Comparison of ENCODE assay signal across 14 mouse cellular contexts in the genomic region with DNA sequence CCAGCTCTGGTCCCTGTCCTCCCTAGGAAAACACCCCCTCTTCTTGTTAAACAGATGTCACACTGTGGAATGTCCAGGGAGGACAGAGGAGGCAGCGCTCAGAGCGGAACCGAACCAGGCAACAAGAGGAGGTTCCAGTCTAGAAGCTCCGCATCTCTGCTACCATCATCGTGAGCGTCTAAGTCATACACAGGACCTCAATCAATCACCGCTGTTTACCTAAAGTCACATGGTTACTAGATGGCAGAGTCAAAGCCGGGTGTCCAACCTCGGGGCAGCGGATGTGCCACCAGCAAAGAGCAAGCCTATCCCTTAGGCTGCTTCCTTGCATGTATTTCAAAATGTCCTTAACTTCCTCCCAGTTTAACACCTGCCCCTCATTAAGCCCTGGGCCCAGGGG. TPM values are rescaled to one million over a fixed set of nuclear protein-coding genes. Genes with fewer than 3 reads are reported as not detected.
DNase-seq lines count a peak whose midpoint lies in the region; ATAC-seq and TF ChIP-seq lines count a peak whose summit lies in the region.
"Had no signal": no experiment of that assay in that cellular context is flagged by ENCODE, and none has a peak within 500 bp of the region (broad histone marks: within the 10 kb centered on the region; RNA-seq: fewer than 3 reads in every experiment).

No protein-coding gene starts in this region.

- H3K27ac ChIP-seq in heart, embryonic 15.5 days: peak overlapping the region; percentile 83
- peak overlapping the region; percentile 74 for H3K27ac ChIP-seq in layer of hippocampus, adult 2 months
- peak overlapping the region; percentile 4; the same call in 1 of the 2 replicates for H3K27ac ChIP-seq in intestine, embryonic 14.5 days (ENCODE audit: low read depth)
- peak overlapping the region; percentile 11; the same call in 1 of the 2 replicates for H3K27ac ChIP-seq in intestine, postnatal 0 days (ENCODE audit: low read depth, low read length)
- H3K27ac ChIP-seq: embryonic facial prominence, embryonic 12.5 days; hindbrain, embryonic 14.5 days; liver, embryonic 15.5 days; midbrain, embryonic 12.5 days had no signal

- intact Hi-C loops in heart, postnatal 14 days (cut with DNase I): no loop called here

- H3K4me3 ChIP-seq in heart, embryonic 15.5 days: no peak overlapping the region
- no peak overlapping the region for H3K4me3 ChIP-seq in layer of hippocampus, adult 2 months
- no peak overlapping the region for H3K4me3 ChIP-seq in intestine, embryonic 14.5 days (ENCODE audit: low read depth, low read length)
- no peak overlapping the region for H3K4me3 ChIP-seq in intestine, postnatal 0 days (ENCODE audit: low read depth, low read length)
- H3K4me3 ChIP-seq: embryonic facial prominence, embryonic 12.5 days; liver, embryonic 15.5 days; midbrain, embryonic 12.5 days had no signal

- no peak for DNase-seq in heart, postnatal 14 days
- no peak for DNase-seq in layer of hippocampus, adult 2 months (ENCODE audit: low spot score in 2 of 2)
- no peak for DNase-seq in layer of hippocampus, postnatal 14 days (ENCODE audit: low spot score in 2 of 2)
- DNase-seq in intestine, embryonic 14.5 days (ENCODE audit: low spot score): no peak
- DNase-seq in gastrocnemius, postnatal 4 days (ENCODE audit: low spot score in 2 of 2): no peak
- DNase-seq: layer of hippocampus, adult 9-11 months; retina, postnatal 1 day; spleen, adult 18-20 months had no signal

- H3K36me3 ChIP-seq in heart, embryonic 15.5 days: no peaks in the 10 kb centered on the region
- no peaks in the 10 kb centered on the region for H3K36me3 ChIP-seq in intestine, embryonic 14.5 days (ENCODE audit: control insufficient read depth, insufficient read depth, low read length)
- H3K36me3 ChIP-seq in intestine, postnatal 0 days (ENCODE audit: control insufficient read depth, insufficient read depth): no peaks in the 10 kb centered on the region
- H3K36me3 ChIP-seq: embryonic facial prominence, embryonic 12.5 days; liver, embryonic 15.5 days; midbrain, embryonic 12.5 days had no signal

- ATAC-seq in heart, embryonic 15.5 days (replicated peaks; ENCODE audit: insufficient number of reproducible peaks, insufficient read depth, low FRiP score, low read depth): no peak
- no peak for ATAC-seq in intestine, embryonic 14.5 days (replicated peaks; ENCODE audit: low FRiP score, low TSS enrichment, low read depth)
- peak; percentile 3; the same call in 1 of the 2 replicates for ATAC-seq in intestine, postnatal 0 days

- peaks cover 65% of the 10 kb centered on the region for H3K4me1 ChIP-seq in heart, embryonic 15.5 days (replicated peaks)
- peaks cover 15% of the 10 kb centered on the region; the same call in 1 of the 2 replicates for H3K4me1 ChIP-seq in intestine, embryonic 14.5 days (replicated peaks; ENCODE audit: control insufficient read depth, insufficient read depth, low read length)
- 0 out of 2 replicates have a peak, but pooled peaks cover 4% of the 10 kb centered on the region for H3K4me1 ChIP-seq in intestine, postnatal 0 days (replicated peaks; ENCODE audit: control insufficient read depth, insufficient read depth, low read length)

- WGBS in heart, embryonic 15.5 days: 41% methylated on average over 10 of the region's 10 CpGs
- 30% methylated on average over 10 of the region's 10 CpGs for WGBS in intestine, embryonic 14.5 days
- 25% methylated on average over 10 of the region's 10 CpGs for WGBS in intestine, postnatal 0 days

- 0 out of 2 replicates have a peak overlapping the region, but pooled peaks have one; percentile 46 for H3K9ac ChIP-seq in heart, embryonic 15.5 days
- no peak overlapping the region for H3K9ac ChIP-seq in intestine, embryonic 14.5 days (ENCODE audit: low read length)
- H3K9ac ChIP-seq in intestine, postnatal 0 days (ENCODE audit: low read depth, low read length): no peak overlapping the region
- H3K9ac ChIP-seq: embryonic facial prominence, embryonic 12.5 days; hindbrain, embryonic 14.5 days; liver, embryonic 15.5 days; midbrain, embryonic 12.5 days had no signal

- no peaks in the 10 kb centered on the region for H3K9me3 ChIP-seq in heart, embryonic 15.5 days (replicated peaks)
- no peaks in the 10 kb centered on the region for H3K9me3 ChIP-seq in intestine, embryonic 14.5 days (ENCODE audit: control insufficient read depth, low read length)
- no peaks in the 10 kb centered on the region for H3K9me3 ChIP-seq in intestine, postnatal 0 days (ENCODE audit: control insufficient read depth)
- H3K9me3 ChIP-seq: embryonic facial prominence, embryonic 12.5 days; liver, embryonic 15.5 days; midbrain, embryonic 12.5 days had no signal

- no peaks in the 10 kb centered on the region for H3K27me3 ChIP-seq in heart, embryonic 15.5 days
- no peaks in the 10 kb centered on the region for H3K27me3 ChIP-seq in intestine, embryonic 14.5 days (replicated peaks; ENCODE audit: control insufficient read depth, insufficient read depth, low read length)
- no peaks in the 10 kb centered on the region for H3K27me3 ChIP-seq in intestine, postnatal 0 days (replicated peaks; ENCODE audit: control insufficient read depth, insufficient read depth, low read length)

- peak overlapping the region; percentile 38 for H3K4me2 ChIP-seq in heart, embryonic 15.5 days
- no peak overlapping the region for H3K4me2 ChIP-seq in intestine, embryonic 14.5 days (ENCODE audit: low read length)
- H3K4me2 ChIP-seq in intestine, postnatal 0 days (replicated peaks; ENCODE audit: low read depth): peak overlapping the region; percentile 25
- H3K4me2 ChIP-seq: embryonic facial prominence, embryonic 12.5 days; hindbrain, embryonic 14.5 days; liver, embryonic 15.5 days; midbrain, embryonic 12.5 days had no signal

- TF ChIP-seq CTCF in layer of hippocampus, adult 2 months (conservative IDR thresholded peaks at IDR 0.05): no peak
- no peak for TF ChIP-seq CTCF in intestine, postnatal 0 days (IDR thresholded peaks at IDR 0.05; ENCODE audit: low read depth)

RNA-seq across cellular contexts. Expression of gene Unc5b, which starts 39.0 kb away (rescaled TPM):
- 11.7 TPM in 2 replicates for polyA plus RNA-seq in heart, embryonic 15.5 days (2015; fragmentation: Nextera tagmentation; extraction: Ambion mirVana)
- 10 to 100 TPM; 24.0 to 25.1 TPM for total RNA-seq in heart, postnatal 14 days (2021)
- total RNA-seq in layer of hippocampus, adult 2 months (2021): 10 to 100 TPM; 10.7 to 11.2 TPM
- total RNA-seq in layer of hippocampus, postnatal 14 days (2021): 10 to 100 TPM; 11.9 to 12.6 TPM
- 5.0 and 5.2 TPM in 2 replicates for polyA plus RNA-seq in intestine, embryonic 14.5 days (2014; fragmentation: Nextera tagmentation; extraction: Ambion mirVana)
- polyA plus RNA-seq in intestine, postnatal 0 days (2015; fragmentation: Nextera tagmentation; extraction: Ambion mirVana): 2.5 and 2.6 TPM in 2 replicates
- 10 to 100 TPM; 15.2 to 16.1 TPM for total RNA-seq in gastrocnemius, postnatal 4 days (2021)

RNA-seq across cellular contexts. Expression of gene Slc29a3, which starts 39.8 kb away (rescaled TPM):
- polyA plus RNA-seq in heart, embryonic 15.5 days (2015; fragmentation: Nextera tagmentation; extraction: Ambion mirVana): 4.5 and 9.2 TPM in 2 replicates
- total RNA-seq in heart, postnatal 14 days (2021): 1 to 10 TPM; 6.1 to 7.4 TPM
- 10 to 100 TPM; 14.6 to 18.3 TPM for total RNA-seq in layer of hippocampus, adult 2 months (2021)
- 10 to 100 TPM; 19.4 to 24.4 TPM for total RNA-seq in layer of hippocampus, postnatal 14 days (2021)
- 7.8 and 7.9 TPM in 2 replicates for polyA plus RNA-seq in intestine, embryonic 14.5 days (2014; fragmentation: Nextera tagmentation; extraction: Ambion mirVana)
- polyA plus RNA-seq in intestine, postnatal 0 days (2015; fragmentation: Nextera tagmentation; extraction: Ambion mirVana): 6.3 and 7.9 TPM in 2 replicates
- total RNA-seq in gastrocnemius, postnatal 4 days (2021): 1 to 10 TPM; 8.8 to 9.1 TPM

Comparison
In these comparisons a context has a peak if more than half of its experiments do, and no peak if none do; other contexts are left out.
1. H3K27ac ChIP-seq: peak in every context shown above with its lines; median percentile 83 in heart, embryonic 15.5 days; 74 in layer of hippocampus, adult 2 months; 11 in intestine, postnatal 0 days; 4 in intestine, embryonic 14.5 days.